Mouse (Mus musculus) neutrophil, adult 65 days (primary cell): Measurements from ENCODE around the gene Mtmr10. TPM values are rescaled to one million over a fixed set of nuclear protein-coding genes. Genes with fewer than 3 reads are reported as not detected.

Experiments used
- total RNA-seq: library from RNA; stranded (reverse); gene quantifications from 2 replicates; pipeline ENCODE4 v1.2.4, GENCODE M21; 2023

Gene Mtmr10
- 21.4 and 28.2 TPM in 2 replicates for total RNA-seq

GRCm38 (mm10) chr7:64287414-64288091 lies at the start of gene Mtmr10:
Mtmr10 (plus strand) TSS chr7:64287653.

GRCm38 (mm10) chr7:64373830-64374562 lies 86.5 kb downstream of the Mtmr10 start, which contains the start of gene Fan1:
Fan1 (minus strand) TSS chr7:64374095.

Other genes starting within 250 kb of the Mtmr10 start
- not detected in 2 replicates for gene Trpm1, start 133.8 kb upstream of the Mtmr10 start, total RNA-seq
- gene Fan1, start 86.4 kb downstream of the Mtmr10 start, total RNA-seq = 2.2 and 2.9 TPM in 2 replicates
- 24.8 and 33.9 TPM in 2 replicates for gene Mphosph10, start 104.6 kb downstream of the Mtmr10 start, total RNA-seq
- 32.2 and 36.3 TPM in 2 replicates for gene Mcee, start 105.0 kb downstream of the Mtmr10 start, total RNA-seq
- not detected in 2 replicates for gene Apba2, start 214.1 kb downstream of the Mtmr10 start, total RNA-seq